Mouse (Mus musculus) neural tube, embryonic 12.5 days (tissue): ENCODE results near the gene Arf1. TPM values are rescaled to one million over a fixed set of nuclear protein-coding genes. Genes with fewer than 3 reads are reported as not detected.
"Not testable (repeated sequence)": the region's sequence is repeated elsewhere in the genome, so short reads cannot be mapped to it uniquely, and the experiment has no call there.

Source experiments
- ATAC-seq: fragments of 200-750 bp; cut with Nextera tagmentation; 2 replicates; pipeline ENCODE4 v1.8.0; 2017; ENCODE audit warnings: low read depth, mild to moderate bottlenecking, moderate TSS enrichment, moderate library complexity; ENCODE audit not compliant: low FRiP score
- H3K27ac ChIP-seq: fragments of 300-500 bp; sonication (generic); 2 replicates; pipeline ENCODE4 v1.5.1; 2016
- H3K27me3 ChIP-seq: fragments of 300-500 bp; sonication (generic); replicated peaks from 2 replicates; pipeline ENCODE4 v1.6.1; 2016; ENCODE audit warnings: mild to moderate bottlenecking
- H3K36me3 ChIP-seq: fragments of 300-500 bp; sonication (generic); 2 replicates; pipeline ENCODE4 v1.6.1; 2016; ENCODE audit warnings: mild to moderate bottlenecking
- H3K4me1 ChIP-seq: fragments of 300-500 bp; sonication (generic); 2 replicates; pipeline ENCODE4 v1.6.1; 2016
- H3K4me2 ChIP-seq: fragments of 300-500 bp; sonication (generic); replicated peaks from 2 replicates; pipeline ENCODE4 v1.6.1; 2016; ENCODE audit warnings: mild to moderate bottlenecking
- H3K4me3 ChIP-seq: fragments of 300-500 bp; sonication (generic); 2 replicates; pipeline ENCODE4 v1.5.1; 2016
- H3K9ac ChIP-seq: fragments of 300-500 bp; sonication (generic); 2 replicates; pipeline ENCODE4 v1.6.1; 2016; ENCODE audit warnings: mild to moderate bottlenecking
- H3K9me3 ChIP-seq: fragments of 300-500 bp; sonication (generic); 2 replicates; pipeline ENCODE4 v1.6.1; 2016; ENCODE audit warnings: mild to moderate bottlenecking
- WGBS: fragments of 180-500 bp; shearing (Covaris S2); methylation state at CpG from one replicate; pipeline ENCODE4 v1.1.7; 2016; 5-methylcytosine and 5-hydroxymethylcytosine counted together
- polyA plus RNA-seq: library from polyadenylated mRNA; unstranded; fragments of >200 nt; fragmentation: Nextera tagmentation; extraction: Ambion mirVana; gene quantifications from 2 replicates; pipeline ENCODE4 v1.2.1, GENCODE M21; 2016

Gene Arf1
- polyA plus RNA-seq, 1 experiment from 2014 or later = 623 TPM

DNA sequence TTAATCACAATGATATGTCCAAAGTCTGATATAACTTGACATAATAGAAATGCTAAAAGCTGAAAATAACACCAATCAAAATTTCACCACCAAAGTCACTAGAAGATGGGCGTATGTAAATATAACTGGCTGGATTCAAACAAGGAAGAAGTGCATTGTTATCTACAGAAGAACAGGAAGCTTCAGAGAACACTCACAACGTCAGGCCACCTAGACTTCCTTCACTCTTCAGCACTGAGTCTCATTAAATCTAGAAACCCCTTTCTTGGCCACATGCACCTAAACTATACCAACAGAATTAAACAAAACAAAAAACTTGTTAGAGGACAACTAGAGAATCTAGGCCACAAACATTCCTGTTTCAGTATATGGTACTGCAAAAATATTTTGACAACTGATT, 3.6 kb downstream of the Arf1 start:
- Histone ChIP-seq H3K9ac (no peak overlapping the region), H3K4me3 (no peak overlapping the region), H3K27me3 (no peaks in the 10 kb centered on the region), H3K27ac (no peak overlapping the region), H3K4me2 (no peak overlapping the region), H3K36me3 (peaks cover 16% of the 10 kb centered on the region; the same call in 1 of the 2 replicates), H3K9me3 (no peaks in the 10 kb centered on the region), H3K4me1 (peaks cover 30% of the 10 kb centered on the region)
- no peak for ATAC-seq
- whole genome bisulfite sequencing = 77% methylated on average over 2 of the region's 2 CpGs

GRCm38 (mm10) chr11:59224025-59224424, 4.0 kb downstream of the Arf1 start:
- Histone ChIP-seq H3K4me1 (peaks cover 30% of the 10 kb centered on the region), H3K4me3 (no peak overlapping the region), H3K9me3 (no peaks in the 10 kb centered on the region), H3K4me2 (no peak overlapping the region), H3K36me3 (peaks cover 19% of the 10 kb centered on the region; the same call in 1 of the 2 replicates), H3K27me3 (no peaks in the 10 kb centered on the region), H3K9ac (no peak overlapping the region), H3K27ac (no peak overlapping the region)
- WGBS = 95% methylated on average over 3 of the region's 3 CpGs
- ATAC-seq = no peak

- Histone ChIP-seq H3K4me2 (no peak overlapping the region), H3K36me3 (peaks cover 24% of the 10 kb centered on the region; the same call in 1 of the 2 replicates), H3K4me1 (peaks cover 24% of the 10 kb centered on the region), H3K27me3 (no peaks in the 10 kb centered on the region), H3K9ac (no peak overlapping the region), H3K9me3 (no peaks in the 10 kb centered on the region), H3K4me3 (no peak overlapping the region), H3K27ac (no peak overlapping the region)
- 92% methylated on average over 4 of the region's 4 CpGs for WGBS
- no peak for ATAC-seq
Measured at GRCm38 (mm10) chr11:59222306-59222705, 5.8 kb downstream of the Arf1 start.

- H3K27me3 ChIP-seq = no peaks in the 10 kb centered on the region
- H3K9me3 ChIP-seq = no peaks in the 10 kb centered on the region
- H3K27ac ChIP-seq = no peak overlapping the region
- no peak overlapping the region for H3K9ac ChIP-seq
- peaks cover 18% of the 10 kb centered on the region for H3K4me1 ChIP-seq
- ATAC-seq = no peak
- H3K36me3 ChIP-seq = peaks cover 24% of the 10 kb centered on the region; the same call in 1 of the 2 replicates
- H3K4me2 ChIP-seq = no peak overlapping the region
- no peak overlapping the region for H3K4me3 ChIP-seq
Measured at GRCm38 (mm10) chr11:59221604-59222003, 6.5 kb downstream of the Arf1 start.

DNA sequence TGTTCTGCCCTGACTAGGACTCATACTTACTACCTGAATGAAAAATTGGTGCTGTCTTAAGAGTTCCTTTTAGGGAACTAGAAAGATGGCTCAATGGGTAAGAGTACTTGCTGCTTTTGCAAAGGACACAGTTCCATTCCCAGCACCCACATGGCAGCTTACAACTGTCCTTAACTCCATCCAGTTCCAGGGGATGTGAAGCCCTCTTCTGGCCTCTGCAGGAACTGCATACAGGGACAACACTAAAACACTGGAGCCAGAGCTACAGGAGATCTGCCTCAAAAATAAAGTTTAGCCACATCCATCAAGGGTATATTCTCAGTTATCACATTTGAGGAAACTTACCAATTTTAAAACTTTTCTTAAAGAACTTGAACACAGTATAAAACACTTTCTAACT, 9.0 kb downstream of the Arf1 start:
- Histone ChIP-seq H3K9me3 (no peaks in the 10 kb centered on the region), H3K4me1 (no peaks in the 10 kb centered on the region), H3K4me2 (no peak overlapping the region), H3K9ac (no peak overlapping the region), H3K4me3 (no peak overlapping the region), H3K27me3 (no peaks in the 10 kb centered on the region), H3K36me3 (peaks cover 24% of the 10 kb centered on the region; the same call in 1 of the 2 replicates), H3K27ac (no peak overlapping the region)
- ATAC-seq = no peak

- 92% methylated on average over 4 of the region's 4 CpGs for WGBS
- H3K4me1 ChIP-seq = no peaks in the 10 kb centered on the region
- ATAC-seq = no peak
- H3K27ac ChIP-seq = no peak overlapping the region
- no peak overlapping the region for H3K4me3 ChIP-seq
- H3K27me3 ChIP-seq = no peaks in the 10 kb centered on the region
- no peak overlapping the region for H3K9ac ChIP-seq
- no peak overlapping the region for H3K4me2 ChIP-seq
- no peaks in the 10 kb centered on the region for H3K9me3 ChIP-seq
- peaks cover 22% of the 10 kb centered on the region; the same call in 1 of the 2 replicates for H3K36me3 ChIP-seq
Measured at GRCm38 (mm10) chr11:59218389-59218998, 9.6 kb downstream of the Arf1 start.

GRCm38 (mm10) chr11:59216955-59217354, 11.1 kb downstream of the Arf1 start:
- no peaks in the 10 kb centered on the region for H3K4me1 ChIP-seq
- peaks cover 34% of the 10 kb centered on the region for H3K36me3 ChIP-seq
- 97% methylated on average over 3 of the region's 3 CpGs for WGBS
- H3K27me3 ChIP-seq = no peaks in the 10 kb centered on the region
- H3K27ac ChIP-seq = no peak overlapping the region
- no peak overlapping the region for H3K4me3 ChIP-seq
- H3K9me3 ChIP-seq = no peaks in the 10 kb centered on the region
- H3K4me2 ChIP-seq = no peak overlapping the region
- ATAC-seq = no peak
- H3K9ac ChIP-seq = no peak overlapping the region

- Histone ChIP-seq H3K9me3 (no peaks in the 10 kb centered on the region), H3K27me3 (no peaks in the 10 kb centered on the region), H3K9ac (no peak overlapping the region), H3K27ac (no peak overlapping the region), H3K4me2 (no peak overlapping the region), H3K4me3 (no peak overlapping the region), H3K4me1 (peaks cover 13% of the 10 kb centered on the region), H3K36me3 (peaks cover 44% of the 10 kb centered on the region)
- no peak for ATAC-seq
- 93% methylated on average over 12 of the region's 12 CpGs for WGBS
Measured at GRCm38 (mm10) chr11:59212892-59213494, 15.1 kb downstream of the Arf1 start.

- H3K9me3 ChIP-seq, H3K9ac ChIP-seq, H3K27me3 ChIP-seq, H3K4me3 ChIP-seq, H3K27ac ChIP-seq, H3K4me2 ChIP-seq, ATAC-seq: not testable (repeated sequence)
- Histone ChIP-seq H3K36me3 (peaks cover 41% of the 10 kb centered on the region), H3K4me1 (peaks cover 13% of the 10 kb centered on the region)
- WGBS = 88% methylated on average over 12 of the region's 12 CpGs
Measured at GRCm38 (mm10) chr11:59212320-59212719, 15.8 kb downstream of the Arf1 start.

DNA sequence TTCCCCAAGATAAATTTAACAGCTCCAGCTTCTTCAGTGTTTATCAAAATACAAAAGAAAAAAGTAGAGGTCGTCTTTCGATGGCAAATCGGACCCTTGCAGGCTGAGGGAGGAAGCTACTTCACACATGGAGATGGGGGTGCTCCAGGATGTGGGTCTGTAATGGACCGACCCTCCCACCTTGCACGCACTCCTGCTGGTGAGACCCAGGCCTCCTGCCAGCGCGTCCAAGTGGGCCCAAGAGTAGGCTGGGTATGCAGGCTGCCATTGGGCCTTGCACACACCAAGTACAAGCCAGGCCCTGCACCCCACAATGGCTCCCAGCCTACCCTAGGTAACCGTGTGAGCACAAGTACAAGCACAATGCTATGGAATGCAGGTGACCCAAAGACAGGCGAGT, 16.5 kb downstream of the Arf1 start:
- H3K4me3 ChIP-seq, H3K27me3 ChIP-seq, H3K4me2 ChIP-seq, ATAC-seq, H3K9ac ChIP-seq, H3K27ac ChIP-seq, H3K9me3 ChIP-seq: not testable (repeated sequence)
- 90% methylated on average over 9 of the region's 9 CpGs for WGBS
- Histone ChIP-seq H3K36me3 (peaks cover 43% of the 10 kb centered on the region), H3K4me1 (peaks cover 13% of the 10 kb centered on the region)

- Histone ChIP-seq H3K9ac (no peak overlapping the region), H3K4me3 (no peak overlapping the region), H3K4me2 (no peak overlapping the region), H3K27ac (no peak overlapping the region), H3K27me3 (no peaks in the 10 kb centered on the region), H3K36me3 (peaks cover 57% of the 10 kb centered on the region), H3K4me1 (peaks cover 13% of the 10 kb centered on the region), H3K9me3 (no peaks in the 10 kb centered on the region)
- ATAC-seq = no peak
- 81% methylated on average over 4 of the region's 4 CpGs for WGBS
Measured at GRCm38 (mm10) chr11:59210020-59210419, 18.1 kb downstream of the Arf1 start.

GRCm38 (mm10) chr11:59209580-59209979, 18.5 kb downstream of the Arf1 start:
- Histone ChIP-seq H3K4me1 (peaks cover 13% of the 10 kb centered on the region), H3K9ac (no peak overlapping the region), H3K36me3 (peaks cover 60% of the 10 kb centered on the region), H3K27ac (no peak overlapping the region), H3K27me3 (no peaks in the 10 kb centered on the region), H3K4me2 (peak overlapping the region; percentile 91), H3K9me3 (no peaks in the 10 kb centered on the region), H3K4me3 (peak overlapping the region; percentile 89; the same call in 1 of the 2 replicates)
- ATAC-seq = no peak
- WGBS = 81% methylated on average over 5 of the region's 5 CpGs

DNA sequence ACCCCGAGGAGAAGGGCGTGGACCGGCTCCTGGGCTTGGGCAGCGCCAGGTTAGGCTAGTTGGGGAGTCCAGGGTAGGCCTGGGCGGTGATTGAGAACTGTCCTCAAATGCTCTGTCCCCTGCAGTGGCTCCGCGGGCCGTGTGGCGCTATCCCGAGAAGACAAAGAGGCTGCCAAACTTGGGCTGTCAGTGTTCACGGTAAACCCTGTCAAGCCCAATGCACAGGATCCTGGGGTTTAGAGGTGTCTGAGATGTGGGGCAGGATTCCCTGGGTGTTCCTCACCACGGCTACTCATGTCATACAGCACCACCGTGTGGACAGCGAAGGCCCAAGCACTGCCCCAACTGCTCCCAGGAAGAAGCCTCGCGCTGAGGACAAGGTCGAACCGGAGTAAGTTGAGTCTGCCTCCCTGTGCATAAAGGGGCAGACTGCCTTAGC, 19.0 kb downstream of the Arf1 start:
- H3K9ac ChIP-seq = peak overlapping the region; percentile 83
- H3K4me1 ChIP-seq = peaks cover 13% of the 10 kb centered on the region
- H3K9me3 ChIP-seq = no peaks in the 10 kb centered on the region
- peaks cover 65% of the 10 kb centered on the region for H3K36me3 ChIP-seq
- ATAC-seq = peak; percentile 67
- H3K4me3 ChIP-seq = peak overlapping the region; percentile 89
- H3K4me2 ChIP-seq = peak overlapping the region; percentile 91
- H3K27me3 ChIP-seq = no peaks in the 10 kb centered on the region
- WGBS = 10% methylated on average over 18 of the region's 18 CpGs
- 0 out of 2 replicates have a peak overlapping the region, but pooled peaks have one; percentile 75 for H3K27ac ChIP-seq
